Mouse (Mus musculus): ENCODE data around the gene Mto1. TPM values are rescaled to one million over a fixed set of nuclear protein-coding genes. Genes with fewer than 3 reads are reported as not detected.
A peak's percentile ranks its signal among the peaks of the same experiment; 100 is the strongest.
"Not testable (repeated sequence)": the region's sequence is repeated elsewhere in the genome, so short reads cannot be mapped to it uniquely, and the experiment has no call there.

Gene Mto1
- total and polyA plus RNA-seq, 3 experiments = 13.8 to 22.9 (median 22.5) TPM

- DNase-seq (ENCODE audit: extremely low read depth) = no peak
- TF ChIP-seq NRF1 (IDR thresholded peaks at IDR 0.05; ENCODE audit: low read depth, low read length) (no peak), USF1 (IDR thresholded peaks at IDR 0.05; ENCODE audit: low read depth, low read length) (no peak), MAX (IDR thresholded peaks at IDR 0.05; ENCODE audit: low read length) (no peak), ZMIZ1 (IDR thresholded peaks at IDR 0.05; ENCODE audit: low read depth, low read length) (no peak), ZC3H11A (IDR thresholded peaks at IDR 0.05; ENCODE audit: low read depth, low read length) (no peak), ZNF384 (IDR thresholded peaks at IDR 0.05; ENCODE audit: low read depth, low read length) (no peak), POLR2AphosphoS2 (IDR thresholded peaks at IDR 0.05; ENCODE audit: low read depth, low read length) (no peak), ZKSCAN1 (IDR thresholded peaks at IDR 0.05; ENCODE audit: borderline replicate concordance, low read depth, low read length) (no peak), SMC3 (IDR thresholded peaks at IDR 0.05; ENCODE audit: low read depth, low read length) (no peak), JUN (IDR thresholded peaks at IDR 0.05; ENCODE audit: insufficient read depth, low read depth, low read length) (no peak), MEF2A (IDR thresholded peaks at IDR 0.05; ENCODE audit: borderline replicate concordance, low read depth, low read length) (no peak)
- no peak overlapping the region for H3K4me2 ChIP-seq (ENCODE audit: insufficient read depth, low read depth, poor library complexity, severe bottlenecking)
- H3K9ac ChIP-seq (ENCODE audit: insufficient read depth, low read depth) = no peak overlapping the region
- H3K4me3 ChIP-seq (replicated peaks in 1 of 3; ENCODE audit: low read depth in 2 of 3, low read length in 2 of 3, poor library complexity in 1 of 3) = no peak overlapping the region
- H3K79me2 ChIP-seq (replicated peaks; ENCODE audit: control insufficient read depth, extremely low read depth, insufficient read depth, poor library complexity, severe bottlenecking) = no peaks in the 10 kb centered on the region
- in situ Hi-C loops (cut with MboI; ENCODE audit: low pct_ligation_motif_present, low pct_unique_long_range_greater_than_20kb, low sequenced_read_pairs) (no loop called here), dilution Hi-C loops (cut with MboI; ENCODE audit: extremely low pct_ligation_motif_present, extremely low pct_unique_long_range_greater_than_20kb, low sequenced_read_pairs) (no loop called here)
- no peaks in the 10 kb centered on the region for H3K27me3 ChIP-seq (replicated peaks)
- H3K4me1 ChIP-seq (ENCODE audit: control insufficient read depth in 1 of 2, insufficient read depth in 2 of 2) = peaks cover 4 to 10% of the 10 kb centered on the region in 2 experiments
- peaks cover 3% of the 10 kb centered on the region for H3K9me3 ChIP-seq (replicated peaks; ENCODE audit: low read length)
- H3K27ac ChIP-seq (ENCODE audit: insufficient read depth, low read depth) = no peak overlapping the region
- peaks cover 3 to 7% of the 10 kb centered on the region in 2 experiments for H3K36me3 ChIP-seq (replicated peaks in 1 of 2; ENCODE audit: control insufficient read depth in 1 of 2, insufficient read depth in 1 of 2, low read length in 1 of 2)
Observed at GRCm38 (mm10) chr9:78516125-78516524, 68.1 kb downstream of the Mto1 start.

GRCm38 (mm10) chr9:78517237-78517636 is 69.2 kb downstream of the Mto1 start:
- H3K4me1 ChIP-seq (ENCODE audit: control insufficient read depth in 1 of 2, insufficient read depth in 2 of 2); H3K27me3 ChIP-seq (replicated peaks); H3K79me2 ChIP-seq (replicated peaks; ENCODE audit: control insufficient read depth, extremely low read depth, insufficient read depth, poor library complexity, severe bottlenecking); dilution Hi-C loops (cut with MboI; ENCODE audit: extremely low pct_ligation_motif_present, extremely low pct_unique_long_range_greater_than_20kb, low sequenced_read_pairs); H3K27ac ChIP-seq (ENCODE audit: insufficient read depth, low read depth); H3K9ac ChIP-seq (ENCODE audit: insufficient read depth, low read depth); H3K36me3 ChIP-seq (replicated peaks in 1 of 2; ENCODE audit: control insufficient read depth in 1 of 2, insufficient read depth in 1 of 2, low read length in 1 of 2); H3K4me3 ChIP-seq (replicated peaks in 1 of 3; ENCODE audit: low read depth in 2 of 3, low read length in 2 of 3, poor library complexity in 1 of 3); in situ Hi-C loops (cut with MboI; ENCODE audit: low pct_ligation_motif_present, low pct_unique_long_range_greater_than_20kb, low sequenced_read_pairs); H3K4me2 ChIP-seq (ENCODE audit: insufficient read depth, low read depth, poor library complexity, severe bottlenecking); H3K9me3 ChIP-seq (replicated peaks; ENCODE audit: low read length): not testable (repeated sequence)
- DNase-seq (ENCODE audit: extremely low read depth) = peak; percentile 5
- TF ChIP-seq TBP (conservative IDR thresholded peaks at IDR 0.05; ENCODE audit: low read depth, low read length) (peak; percentile 72), CTCF (conservative IDR thresholded peaks at IDR 0.05 in 1 of 2, IDR thresholded peaks at IDR 0.05 in 1 of 2; ENCODE audit: low read depth in 2 of 2, low read length in 2 of 2) (peak in 1 of 2 experiments; percentile 36; a peak in 1 of 4 replicates)

- Histone ChIP-seq H3K36me3 (replicated peaks in 1 of 2; ENCODE audit: control insufficient read depth in 1 of 2, insufficient read depth in 1 of 2, low read length in 1 of 2) (no peaks in the 10 kb centered on the region), H3K9ac (ENCODE audit: insufficient read depth, low read depth) (no peak overlapping the region), H3K79me2 (replicated peaks; ENCODE audit: control insufficient read depth, extremely low read depth, insufficient read depth, poor library complexity, severe bottlenecking) (no peaks in the 10 kb centered on the region), H3K4me3 (replicated peaks in 1 of 3; ENCODE audit: low read depth in 2 of 3, low read length in 2 of 3, poor library complexity in 1 of 3) (no peak overlapping the region), H3K27me3 (replicated peaks) (peaks cover 2% of the 10 kb centered on the region), H3K4me2 (ENCODE audit: insufficient read depth, low read depth, poor library complexity, severe bottlenecking) (no peak overlapping the region), H3K9me3 (replicated peaks; ENCODE audit: low read length) (no peaks in the 10 kb centered on the region), H3K27ac (ENCODE audit: insufficient read depth, low read depth) (no peak overlapping the region), H3K4me1 (ENCODE audit: control insufficient read depth in 1 of 2, insufficient read depth in 2 of 2) (no peaks in the 10 kb centered on the region)
- DNase-seq (ENCODE audit: extremely low read depth) = no peak
- dilution Hi-C loops (cut with MboI; ENCODE audit: extremely low pct_ligation_motif_present, extremely low pct_unique_long_range_greater_than_20kb, low sequenced_read_pairs) (no loop called here), in situ Hi-C loops (cut with MboI; ENCODE audit: low pct_ligation_motif_present, low pct_unique_long_range_greater_than_20kb, low sequenced_read_pairs) (no loop called here)
- no peak for TF ChIP-seq CHD2 (IDR thresholded peaks at IDR 0.05; ENCODE audit: low read length)
- no peak for TF ChIP-seq KAT2A (IDR thresholded peaks at IDR 0.05; ENCODE audit: insufficient replicate concordance, low read length)
- no peak for TF ChIP-seq SMC3 (IDR thresholded peaks at IDR 0.05; ENCODE audit: low read depth, low read length)
- TF ChIP-seq MAFK (IDR thresholded peaks at IDR 0.05; ENCODE audit: insufficient replicate concordance, low read length) = no peak
- no peak for TF ChIP-seq ZNF384 (IDR thresholded peaks at IDR 0.05; ENCODE audit: low read depth, low read length)
- TF ChIP-seq JUN (IDR thresholded peaks at IDR 0.05; ENCODE audit: insufficient read depth, low read depth, low read length) = no peak
- TF ChIP-seq ELF1 (IDR thresholded peaks at IDR 0.05; ENCODE audit: low read depth, low read length) = no peak
Observed at GRCm38 (mm10) chr9:78520127-78520779, 72.2 kb downstream of the Mto1 start.
